Mouse (Mus musculus): ENCODE results near the gene Gnpat.
A peak's percentile ranks its signal among the peaks of the same experiment; 100 is the strongest.
"Not testable (repeated sequence)": the region's sequence is repeated elsewhere in the genome, so short reads cannot be mapped to it uniquely, and the experiment has no call there.

Gene Gnpat

GRCm38 (mm10) chr8:124842929-124843328 lies 19.9 kb upstream of the Gnpat start:
- not testable (repeated sequence) for DNase-seq (ENCODE audit: low spot score in 2 of 2)

- DNase-seq (ENCODE audit: low spot score in 2 of 2): no peak
These were observed 17.7 kb upstream of the Gnpat start for GRCm38 (mm10) chr8:124845131-124845530.

GRCm38 (mm10) chr8:124845573-124845972 lies 17.3 kb upstream of the Gnpat start:
- DNase-seq (ENCODE audit: low spot score in 2 of 2): no peak

GRCm38 (mm10) chr8:124853511-124853910 lies 9.3 kb upstream of the Gnpat start:
- DNase-seq (ENCODE audit: low spot score in 2 of 2): no peak

- no peak for DNase-seq (ENCODE audit: low spot score in 2 of 2)
These were observed 3.4 kb upstream of the Gnpat start for GRCm38 (mm10) chr8:124859466-124859865.

- DNase-seq (ENCODE audit: low spot score in 2 of 2): no peak
These were observed 2.6 kb upstream of the Gnpat start for GRCm38 (mm10) chr8:124860188-124860587.

- DNase-seq (ENCODE audit: low spot score in 2 of 2): peak in 1 of 2 experiments; percentile 20
These were observed 387 bp downstream of the Gnpat start for GRCm38 (mm10) chr8:124863163-124863677.

GRCm38 (mm10) chr8:124863729-124864128 lies 896 bp downstream of the Gnpat start:
- DNase-seq (ENCODE audit: low spot score in 2 of 2): no peak

GRCm38 (mm10) chr8:124866669-124867068 lies 3.8 kb downstream of the Gnpat start:
- DNase-seq (ENCODE audit: low spot score in 2 of 2): no peak

GRCm38 (mm10) chr8:124867126-124867525 lies 4.3 kb downstream of the Gnpat start:
- no peak for DNase-seq (ENCODE audit: low spot score in 2 of 2)

GRCm38 (mm10) chr8:124869708-124870107 lies 6.9 kb downstream of the Gnpat start:
- DNase-seq (ENCODE audit: low spot score in 2 of 2): no peak

GRCm38 (mm10) chr8:124871474-124871873 lies 8.6 kb downstream of the Gnpat start:
- DNase-seq (ENCODE audit: low spot score in 2 of 2): no peak

- no peak for DNase-seq (ENCODE audit: low spot score in 2 of 2)
These were observed 9.2 kb downstream of the Gnpat start for GRCm38 (mm10) chr8:124872081-124872480.

- no peak for DNase-seq (ENCODE audit: low spot score in 2 of 2)
These were observed 9.9 kb downstream of the Gnpat start for GRCm38 (mm10) chr8:124872690-124873089.

- peak in 1 of 2 experiments; percentile 29 for DNase-seq (ENCODE audit: low spot score in 2 of 2)
These were observed 15.3 kb downstream of the Gnpat start for GRCm38 (mm10) chr8:124878141-124878540.

- no peak for DNase-seq (ENCODE audit: low spot score in 2 of 2)
These were observed 16.2 kb downstream of the Gnpat start for GRCm38 (mm10) chr8:124878946-124879526.

GRCm38 (mm10) chr8:124888385-124888784 lies 25.6 kb downstream of the Gnpat start:
- no peak for DNase-seq (ENCODE audit: low spot score in 2 of 2)

GRCm38 (mm10) chr8:124892596-124892995 lies 29.8 kb downstream of the Gnpat start:
- DNase-seq (ENCODE audit: low spot score in 2 of 2): no peak

- no peak for DNase-seq (ENCODE audit: low spot score in 2 of 2)
These were observed 33.3 kb downstream of the Gnpat start for GRCm38 (mm10) chr8:124896010-124896631.

- peak; percentile 53 to 65 for DNase-seq (ENCODE audit: low spot score in 2 of 2)
These were observed 34.0 kb downstream of the Gnpat start for GRCm38 (mm10) chr8:124896632-124897385.

GRCm38 (mm10) chr8:124897386-124898250 lies 34.8 kb downstream of the Gnpat start, which contains the start of the genes Exoc8 and Sprtn:
TSS of gene Exoc8 (minus strand) at chr8:124897705.
TSS of gene Sprtn (plus strand) at chr8:124897886.
- peak; percentile 93 to 95 for DNase-seq (ENCODE audit: low spot score in 2 of 2)

Data from right cerebral cortex, postnatal 36 days (tissue).